Mouse (Mus musculus): ENCODE data around the gene Il4ra. TPM values are rescaled to one million over a fixed set of nuclear protein-coding genes. Genes with fewer than 3 reads are reported as not detected.

Il4ra gene
- 8.9 and 11.2 TPM in 2 replicates for polyA plus RNA-seq (2012; rRNA removed)

GRCm38 (mm10) chr7:125551766-125552709 lies at the start of gene Il4ra:
Gene Il4ra (plus strand): TSS chr7:125552120.

GRCm38 (mm10) chr7:125603185-125603631 lies 51.3 kb downstream of the Il4ra start, which contains the start of gene Il21r:
Gene Il21r (plus strand): TSS chr7:125603429.

Other genes starting within 250 kb of the Il4ra start
- 3.6 and 4.1 TPM in 2 replicates for gene Kdm8, start 107.4 kb upstream of the Il4ra start, polyA plus RNA-seq (2012; rRNA removed)
- 30.8 and 32.5 TPM in 2 replicates for gene Nsmce1, start 60.5 kb upstream of the Il4ra start, polyA plus RNA-seq (2012; rRNA removed)
- 2.2 and 2.4 TPM in 2 replicates for gene Il21r, start 51.3 kb downstream of the Il4ra start, polyA plus RNA-seq (2012; rRNA removed)
- 7.4 and 9.6 TPM in 2 replicates for gene Gtf3c1, start 155.7 kb downstream of the Il4ra start, polyA plus RNA-seq (2012; rRNA removed)
- 3.6 and 3.9 TPM in 2 replicates for gene D430042O09Rik, start 155.8 kb downstream of the Il4ra start, polyA plus RNA-seq (2012; rRNA removed)